Mouse (Mus musculus) midbrain, embryonic 11.5 days (tissue): ENCODE results near the gene Krt222. TPM values are rescaled to one million over a fixed set of nuclear protein-coding genes. Genes with fewer than 3 reads are reported as not detected.
A peak's percentile ranks its signal among the peaks of the same experiment; 100 is the strongest.

Experiments used
- ATAC-seq: fragments of 200-750 bp; cut with Nextera tagmentation; 2 replicates; pipeline ENCODE4 v1.8.0; 2017; ENCODE audit warnings: moderate TSS enrichment, moderate library complexity; ENCODE audit not compliant: low FRiP score
- DNase-seq: peaks from one replicate; pipeline ENCODE4 v3.0.0; 2015; ENCODE audit warnings: low spot score; ENCODE audit errors: missing footprints
- H3K27ac ChIP-seq: fragments of 300-500 bp; sonication (generic); 2 replicates; pipeline ENCODE4 v1.5.1; 2014; ENCODE audit warnings: low read depth, low read length
- H3K27me3 ChIP-seq: fragments of 300-500 bp; sonication (generic); 2 replicates; pipeline ENCODE4 v1.6.1; 2014; ENCODE audit warnings: mild to moderate bottlenecking, low read length, moderate library complexity, mixed read lengths; ENCODE audit not compliant: control insufficient read depth, insufficient read depth
- H3K36me3 ChIP-seq: fragments of 300-500 bp; sonication (generic); 2 replicates; pipeline ENCODE4 v1.6.1; 2014; ENCODE audit warnings: mild to moderate bottlenecking, low read length, moderate library complexity, mixed read lengths; ENCODE audit not compliant: control insufficient read depth, insufficient read depth
- H3K4me1 ChIP-seq: fragments of 300-500 bp; sonication (generic); 2 replicates; pipeline ENCODE4 v1.6.1; 2014; ENCODE audit warnings: low read length; ENCODE audit not compliant: control insufficient read depth, insufficient read depth
- H3K4me2 ChIP-seq: fragments of 300-500 bp; sonication (generic); 2 replicates; pipeline ENCODE4 v1.6.1; 2014; ENCODE audit warnings: mild to moderate bottlenecking, moderate library complexity
- H3K4me3 ChIP-seq: fragments of 300-500 bp; sonication (generic); 2 replicates; pipeline ENCODE4 v1.5.1; 2014; ENCODE audit warnings: low read depth, low read length
- H3K9ac ChIP-seq: fragments of 300-500 bp; sonication (generic); 2 replicates; pipeline ENCODE4 v1.6.1; 2014; ENCODE audit warnings: low read length
- H3K9me3 ChIP-seq: fragments of 300-500 bp; sonication (generic); 2 replicates; pipeline ENCODE4 v1.6.1; 2016; ENCODE audit warnings: low read length; ENCODE audit not compliant: control insufficient read depth
- WGBS: fragments of 180-500 bp; shearing (Covaris S2); extraction: QIAGEN DNeasy Blood & Tissue Kit; methylation state at CpG from one replicate; pipeline ENCODE4 v1.1.7; 2014; 5-methylcytosine and 5-hydroxymethylcytosine counted together
- polyA plus RNA-seq: library from polyadenylated mRNA; unstranded; fragments of >200 nt; fragmentation: Nextera tagmentation; extraction: Ambion mirVana; gene quantifications from 2 replicates; pipeline ENCODE4 v1.2.1, GENCODE M21; 2014

The Krt222 gene
- polyA plus RNA-seq: 0.40 and 0.68 TPM in 2 replicates

DNA sequence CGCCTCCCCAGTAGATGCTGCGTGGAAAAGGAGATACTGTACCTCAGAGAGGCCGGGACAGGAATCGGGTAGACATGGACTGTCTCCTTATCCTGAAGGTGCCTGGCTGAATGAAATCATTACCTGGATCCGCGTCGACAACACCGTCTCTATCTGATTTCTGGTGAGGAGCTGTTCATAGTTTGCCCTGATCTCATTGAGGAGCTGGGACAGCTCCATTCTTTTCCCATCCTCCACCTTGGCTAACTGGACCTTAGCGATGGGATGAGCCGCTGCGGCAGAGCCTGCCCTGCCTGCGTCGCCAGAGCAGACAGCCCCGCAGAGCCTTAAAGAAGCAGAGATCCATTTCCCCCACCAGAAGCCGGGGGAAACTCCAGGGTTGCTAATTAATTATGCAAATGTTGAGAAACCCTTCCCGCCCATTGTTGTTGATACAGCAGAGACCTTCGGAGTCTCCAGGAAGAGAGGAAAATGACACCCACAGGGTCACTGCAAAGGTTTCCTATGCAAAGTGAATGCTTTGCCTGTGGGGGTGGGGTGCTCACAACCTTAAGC lies at the start of gene Krt222:
Krt222 (minus strand) TSS at position 266 of the 555 bp plus-strand sequence.
- DNase-seq (peak; percentile 90), ATAC-seq (no peak; the same call in 1 of the 2 replicates)
- Histone ChIP-seq H3K27me3 (no peaks in the 10 kb centered on the region), H3K4me3 (peak within 1 kb of the TSS; percentile 12; the same call in 1 of the 2 replicates), H3K36me3 (no peaks in the 10 kb centered on the region), H3K9ac (peak within 1 kb of the TSS; percentile 46; the same call in 1 of the 2 replicates), H3K4me2 (peak within 1 kb of the TSS; percentile 35), H3K27ac (no peak within 1 kb of the TSS), H3K4me1 (no peaks in the 10 kb centered on the region), H3K9me3 (no peaks in the 10 kb centered on the region)
- WGBS: 10% methylated on average over 17 of the region's 17 CpGs

GRCm38 (mm10) chr11:99292846-99293245 lies 49.0 kb upstream of the Krt222 start:
- H3K4me2 ChIP-seq: no peak overlapping the region
- no peaks in the 10 kb centered on the region for H3K27me3 ChIP-seq
- H3K9me3 ChIP-seq: no peaks in the 10 kb centered on the region
- H3K9ac ChIP-seq: no peak overlapping the region
- no peak overlapping the region for H3K4me3 ChIP-seq
- H3K4me1 ChIP-seq: no peaks in the 10 kb centered on the region
- H3K27ac ChIP-seq: no peak overlapping the region
- 60% methylated on average over 5 of the region's 5 CpGs for WGBS
- ATAC-seq: no peak
- no peak for DNase-seq
- no peaks in the 10 kb centered on the region for H3K36me3 ChIP-seq

GRCm38 (mm10) chr11:99284833-99285312 lies 41.0 kb upstream of the Krt222 start, which contains the start of gene Krt24:
Krt24 (minus strand) TSS chr11:99285262.
- DNase-seq: no peak

GRCm38 (mm10) chr11:99284011-99284410 lies 40.1 kb upstream of the Krt222 start:
- 83% methylated on average over 5 of the region's 5 CpGs for WGBS
- no peak overlapping the region for H3K4me3 ChIP-seq
- no peak for DNase-seq

More at GRCm38 (mm10) chr11:99284833-99285312, 41.0 kb upstream of the Krt222 start, which contains the start of gene Krt24:
- H3K9me3 ChIP-seq: no peaks in the 10 kb centered on the region
- ATAC-seq: no peak
- H3K4me3 ChIP-seq: no peak within 1 kb of the TSS
- H3K27ac ChIP-seq: no peak within 1 kb of the TSS
- H3K27me3 ChIP-seq: no peaks in the 10 kb centered on the region
- H3K36me3 ChIP-seq: no peaks in the 10 kb centered on the region
- no peaks in the 10 kb centered on the region for H3K4me1 ChIP-seq
- no peak within 1 kb of the TSS for H3K9ac ChIP-seq
- 46% methylated on average over 11 of the region's 11 CpGs for WGBS
- H3K4me2 ChIP-seq: no peak within 1 kb of the TSS

GRCm38 (mm10) chr11:99283334-99283733 lies 39.4 kb upstream of the Krt222 start:
- DNase-seq: no peak
- Histone ChIP-seq H3K4me1 (no peaks in the 10 kb centered on the region), H3K9ac (no peak overlapping the region), H3K27me3 (no peaks in the 10 kb centered on the region), H3K36me3 (no peaks in the 10 kb centered on the region), H3K4me3 (no peak overlapping the region), H3K9me3 (no peaks in the 10 kb centered on the region), H3K27ac (no peak overlapping the region), H3K4me2 (no peak overlapping the region)
- 60% methylated on average over 4 of the region's 4 CpGs for WGBS
- no peak for ATAC-seq

More at GRCm38 (mm10) chr11:99284011-99284410, 40.1 kb upstream of the Krt222 start:
- no peak for ATAC-seq
- no peaks in the 10 kb centered on the region for H3K27me3 ChIP-seq
- H3K27ac ChIP-seq: no peak overlapping the region
- H3K9me3 ChIP-seq: no peaks in the 10 kb centered on the region
- no peak overlapping the region for H3K9ac ChIP-seq
- no peaks in the 10 kb centered on the region for H3K36me3 ChIP-seq
- H3K4me2 ChIP-seq: no peak overlapping the region
- H3K4me1 ChIP-seq: no peaks in the 10 kb centered on the region

- Histone ChIP-seq H3K9ac (no peak overlapping the region), H3K27me3 (no peaks in the 10 kb centered on the region), H3K36me3 (no peaks in the 10 kb centered on the region), H3K4me3 (no peak overlapping the region), H3K4me2 (no peak overlapping the region), H3K27ac (no peak overlapping the region), H3K9me3 (no peaks in the 10 kb centered on the region), H3K4me1 (no peaks in the 10 kb centered on the region)
- no peak for ATAC-seq
- 77% methylated on average over 9 of the region's 9 CpGs for WGBS
- no peak for DNase-seq
These were observed 37.2 kb upstream of the Krt222 start for GRCm38 (mm10) chr11:99281116-99281515.

GRCm38 (mm10) chr11:99279986-99280385 lies 36.1 kb upstream of the Krt222 start:
- 82% methylated on average over 5 of the region's 5 CpGs for WGBS

DNA sequence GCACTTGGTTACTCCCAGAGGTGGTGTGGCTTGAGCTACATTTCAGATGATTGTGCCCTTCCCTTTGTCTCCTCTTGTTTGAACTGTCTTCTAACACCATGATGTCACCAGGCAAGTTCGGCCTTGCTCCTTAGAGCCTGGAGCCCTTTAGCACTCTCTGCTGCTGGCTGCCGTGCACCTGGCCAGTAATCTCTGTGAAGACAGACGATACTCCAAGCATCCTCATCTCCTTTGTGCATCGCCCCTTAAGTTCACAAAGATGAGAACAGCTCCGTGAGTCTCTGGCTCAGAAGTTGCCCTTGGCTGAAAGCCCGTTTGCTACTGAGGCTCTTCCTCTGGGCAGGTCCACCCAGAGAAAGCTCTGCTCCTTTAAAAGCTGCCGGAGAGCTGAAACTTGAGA lies 32.9 kb upstream of the Krt222 start:
- DNase-seq: no peak
- 69% methylated on average over 7 of the region's 7 CpGs for WGBS
- Histone ChIP-seq H3K4me1 (no peaks in the 10 kb centered on the region), H3K4me2 (no peak overlapping the region), H3K4me3 (no peak overlapping the region), H3K9me3 (no peaks in the 10 kb centered on the region), H3K27ac (no peak overlapping the region), H3K36me3 (no peaks in the 10 kb centered on the region), H3K9ac (no peak overlapping the region), H3K27me3 (no peaks in the 10 kb centered on the region)
- no peak for ATAC-seq

More at GRCm38 (mm10) chr11:99279986-99280385, 36.1 kb upstream of the Krt222 start:
- no peak overlapping the region for H3K4me3 ChIP-seq
- no peak overlapping the region for H3K9ac ChIP-seq
- DNase-seq: no peak
- H3K27ac ChIP-seq: no peak overlapping the region
- H3K27me3 ChIP-seq: no peaks in the 10 kb centered on the region
- no peak overlapping the region for H3K4me2 ChIP-seq
- H3K4me1 ChIP-seq: no peaks in the 10 kb centered on the region
- no peaks in the 10 kb centered on the region for H3K9me3 ChIP-seq
- no peaks in the 10 kb centered on the region for H3K36me3 ChIP-seq
- ATAC-seq: no peak

DNA sequence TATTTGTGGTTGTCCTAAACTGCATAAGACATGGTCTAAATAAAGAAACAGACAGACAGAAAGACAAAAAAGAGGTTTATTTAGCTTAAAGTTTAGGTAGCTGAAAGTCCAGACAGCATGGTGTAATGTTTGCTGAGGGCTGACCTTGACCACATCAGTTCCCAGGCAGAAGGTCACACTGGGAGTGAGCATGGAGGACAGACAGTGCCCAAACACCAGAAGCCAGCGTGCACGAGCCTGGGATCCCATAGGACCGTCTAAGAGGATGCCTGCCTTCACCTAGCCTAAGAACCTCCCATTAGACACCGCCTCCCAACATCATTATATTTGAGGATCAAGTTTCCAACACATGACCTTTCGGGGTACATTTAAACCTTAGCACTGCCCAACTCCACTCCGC lies 31.7 kb upstream of the Krt222 start:
- no peak for DNase-seq
- Histone ChIP-seq H3K36me3 (no peaks in the 10 kb centered on the region), H3K9ac (no peak overlapping the region), H3K4me1 (no peaks in the 10 kb centered on the region), H3K9me3 (no peaks in the 10 kb centered on the region), H3K27ac (no peak overlapping the region), H3K4me3 (no peak overlapping the region), H3K4me2 (no peak overlapping the region), H3K27me3 (no peaks in the 10 kb centered on the region)
- no peak for ATAC-seq
- WGBS: 91% methylated on average over 6 of the region's 6 CpGs
